Mouse (Mus musculus) urinary bladder, postnatal 36 days (tissue): ENCODE data around the gene Slc10a1.

Experiments
- DNase-seq, 2 experiments: peaks; one replicate each; pipeline ENCODE4 v3.0.0; 2022; ENCODE audit warnings: low spot score in 2 of 2, mixed read lengths in 1 of 2

The Slc10a1 gene

GRCm38 (mm10) chr12:80928881-80929280, 39.6 kb downstream of the Slc10a1 start:
- DNase-seq = no peak

GRCm38 (mm10) chr12:80927518-80927917, 41.0 kb downstream of the Slc10a1 start:
- no peak for DNase-seq

GRCm38 (mm10) chr12:80926550-80926949, 42.0 kb downstream of the Slc10a1 start:
- no peak for DNase-seq

GRCm38 (mm10) chr12:80925919-80926318, 42.6 kb downstream of the Slc10a1 start:
- no peak for DNase-seq

GRCm38 (mm10) chr12:80924205-80924604, 44.3 kb downstream of the Slc10a1 start:
- DNase-seq = peak; percentile 72 to 79

GRCm38 (mm10) chr12:80923602-80924001, 44.9 kb downstream of the Slc10a1 start:
- DNase-seq = no peak

GRCm38 (mm10) chr12:80922869-80923268, 45.6 kb downstream of the Slc10a1 start:
- no peak for DNase-seq

GRCm38 (mm10) chr12:80921301-80921700, 47.2 kb downstream of the Slc10a1 start:
- DNase-seq = no peak

- no peak for DNase-seq
Measured at GRCm38 (mm10) chr12:80917764-80918163, 50.7 kb downstream of the Slc10a1 start.

- DNase-seq = no peak
Measured at GRCm38 (mm10) chr12:80909631-80910030, 58.9 kb downstream of the Slc10a1 start.
